Mouse (Mus musculus) heart, embryonic 13.5 days (tissue): ENCODE measurements around the gene Smyd3. TPM values are rescaled to one million over a fixed set of nuclear protein-coding genes. Genes with fewer than 3 reads are reported as not detected.

Experiments
- ATAC-seq: fragments of 200-750 bp; cut with Nextera tagmentation; 2 replicates; pipeline ENCODE4 v1.8.0; 2017; ENCODE audit warnings: moderate TSS enrichment; ENCODE audit not compliant: insufficient number of reproducible peaks, low FRiP score, low TSS enrichment; ENCODE audit errors: extremely low read depth
- H3K27ac ChIP-seq: fragments of 300-500 bp; sonication (generic); replicated peaks from 2 replicates; pipeline ENCODE4 v1.5.1; 2015; ENCODE audit warnings: moderate library complexity, mild to moderate bottlenecking, inconsistent platforms
- H3K27me3 ChIP-seq: fragments of 300-500 bp; sonication (generic); replicated peaks from 2 replicates; pipeline ENCODE4 v1.6.1; 2015; ENCODE audit warnings: mild to moderate bottlenecking, inconsistent platforms
- H3K36me3 ChIP-seq: fragments of 300-500 bp; sonication (generic); 2 replicates; pipeline ENCODE4 v1.6.1; 2015; ENCODE audit warnings: mild to moderate bottlenecking, inconsistent platforms
- H3K4me1 ChIP-seq: fragments of 300-500 bp; sonication (generic); 2 replicates; pipeline ENCODE4 v1.6.1; 2015; ENCODE audit warnings: inconsistent platforms
- H3K4me2 ChIP-seq: fragments of 300-500 bp; sonication (generic); 2 replicates; pipeline ENCODE4 v1.6.1; 2015; ENCODE audit warnings: inconsistent platforms, mild to moderate bottlenecking, moderate library complexity
- H3K4me3 ChIP-seq: fragments of 300-500 bp; sonication (generic); 2 replicates; pipeline ENCODE4 v1.5.1; 2015; ENCODE audit warnings: moderate library complexity, mild to moderate bottlenecking, inconsistent platforms
- H3K9ac ChIP-seq: fragments of 300-500 bp; sonication (generic); 2 replicates; pipeline ENCODE4 v1.6.1; 2015; ENCODE audit warnings: inconsistent platforms, mild to moderate bottlenecking, moderate library complexity
- H3K9me3 ChIP-seq: fragments of 300-500 bp; sonication (generic); 2 replicates; pipeline ENCODE4 v1.6.1; 2016; ENCODE audit warnings: inconsistent platforms
- WGBS: fragments of 180-500 bp; shearing (Covaris S2); methylation state at CpG from one replicate; pipeline ENCODE4 v1.1.7; 2015; ENCODE audit warnings: mixed read lengths; 5-methylcytosine and 5-hydroxymethylcytosine counted together
- polyA plus RNA-seq: library from polyadenylated mRNA; unstranded; fragments of >200 nt; fragmentation: Nextera tagmentation; extraction: Ambion mirVana; gene quantifications from 2 replicates; pipeline ENCODE4 v1.2.1, GENCODE M21; 2015

The Smyd3 gene
- polyA plus RNA-seq, 1 experiment from 2014 or later: 9.6 TPM

GRCm38 (mm10) chr1:179516941-179517712, 714 bp downstream of the Smyd3 start:
- WGBS: under 1% methylated on average over 21 of the region's 21 CpGs
- peak overlapping the region; percentile 99 for H3K4me2 ChIP-seq
- H3K27ac ChIP-seq: peak overlapping the region; percentile 69
- peak; percentile 19; the same call in 1 of the 2 replicates for ATAC-seq
- no peaks in the 10 kb centered on the region for H3K36me3 ChIP-seq
- H3K4me3 ChIP-seq: peak overlapping the region; percentile 90
- peak overlapping the region; percentile 91 for H3K9ac ChIP-seq
- H3K9me3 ChIP-seq: no peaks in the 10 kb centered on the region
- H3K4me1 ChIP-seq: peaks cover 13% of the 10 kb centered on the region
- no peaks in the 10 kb centered on the region for H3K27me3 ChIP-seq

GRCm38 (mm10) chr1:179511895-179512294, 5.9 kb downstream of the Smyd3 start:
- Histone ChIP-seq H3K27ac (no peak overlapping the region), H3K9me3 (no peaks in the 10 kb centered on the region), H3K36me3 (no peaks in the 10 kb centered on the region), H3K4me3 (no peak overlapping the region), H3K4me1 (peaks cover 11% of the 10 kb centered on the region), H3K27me3 (no peaks in the 10 kb centered on the region), H3K9ac (no peak overlapping the region), H3K4me2 (no peak overlapping the region)
- WGBS: 76% methylated on average over 7 of the region's 7 CpGs
- no peak for ATAC-seq

DNA sequence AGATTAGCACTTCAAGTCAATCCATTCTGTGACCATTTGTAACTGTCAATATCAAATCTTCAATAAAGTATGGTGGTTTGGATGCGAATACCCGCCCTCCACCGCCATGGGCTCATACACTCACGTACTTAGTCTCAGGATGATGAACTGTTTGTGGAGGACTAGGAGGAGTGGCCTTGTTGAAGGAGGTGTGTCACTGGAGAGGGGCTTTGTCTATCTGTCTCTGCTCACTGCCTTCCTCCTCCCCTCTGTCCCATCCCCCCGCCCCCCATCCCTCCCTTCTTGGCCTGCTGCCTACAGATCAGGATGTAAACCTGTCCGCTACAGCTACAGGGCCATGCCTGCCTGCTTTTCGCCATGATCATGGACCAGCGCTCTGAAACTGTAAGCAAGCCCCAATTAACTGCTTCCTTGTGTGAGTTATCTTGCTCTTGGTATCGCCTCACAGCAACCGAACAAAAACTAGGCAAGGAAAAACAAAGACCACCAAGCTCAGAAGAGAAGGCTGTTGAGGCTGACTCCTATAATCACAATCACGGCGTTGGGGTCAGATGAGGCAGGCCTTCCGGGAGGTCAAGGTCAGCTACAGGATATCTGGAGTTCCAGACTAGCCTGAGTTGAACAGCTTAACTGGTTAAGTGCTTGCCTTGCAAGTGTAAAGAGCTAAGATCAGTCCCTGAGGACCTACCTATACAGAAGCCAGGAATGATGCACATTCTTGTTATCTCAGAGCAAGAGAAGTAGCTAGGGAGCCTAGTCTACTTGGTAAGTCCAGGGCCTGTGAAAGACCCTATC, 7.1 kb downstream of the Smyd3 start:
- Histone ChIP-seq H3K4me3 (no peak overlapping the region), H3K36me3 (no peaks in the 10 kb centered on the region), H3K27ac (no peak overlapping the region), H3K9ac (no peak overlapping the region), H3K4me2 (no peak overlapping the region), H3K4me1 (peaks cover 4% of the 10 kb centered on the region; the same call in 1 of the 2 replicates), H3K27me3 (no peaks in the 10 kb centered on the region), H3K9me3 (no peaks in the 10 kb centered on the region)
- ATAC-seq: no peak
- 77% methylated on average over 13 of the region's 13 CpGs for WGBS

DNA sequence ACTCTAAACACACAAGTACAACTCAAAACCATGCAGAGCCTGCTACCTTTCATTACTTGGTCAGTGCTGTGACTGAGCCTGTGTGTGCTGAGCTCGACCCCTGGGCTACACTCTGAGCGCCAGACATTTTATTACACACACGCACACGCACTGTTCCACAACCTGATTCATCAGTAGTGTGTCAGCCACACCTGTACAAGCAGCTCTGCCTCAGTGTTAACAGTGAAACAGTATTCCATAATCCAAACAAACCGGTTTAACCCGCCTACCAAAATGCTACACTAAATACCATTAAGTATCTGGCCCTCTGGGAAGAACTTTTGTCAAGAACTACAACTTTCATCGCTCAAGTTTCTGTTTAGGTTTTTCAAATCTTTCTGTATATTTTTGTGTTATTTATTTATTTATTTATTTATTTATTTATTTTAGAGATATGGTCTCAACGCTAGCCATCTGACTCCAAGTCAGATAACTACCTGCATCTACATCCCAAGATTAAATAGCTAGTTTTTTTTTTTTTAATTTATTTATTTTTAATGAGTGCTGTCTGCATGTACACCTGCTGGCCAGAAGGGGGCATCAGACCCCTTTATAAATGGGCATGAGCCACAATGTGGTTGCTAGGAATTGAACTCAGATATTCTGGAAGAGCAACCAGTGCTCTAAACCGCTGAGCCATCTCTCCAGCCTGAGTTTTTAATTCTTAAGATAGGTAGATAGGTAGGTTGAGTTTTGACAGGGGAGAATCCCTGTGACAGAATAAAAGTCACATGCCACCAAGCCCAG, 11.1 kb downstream of the Smyd3 start:
- no peak overlapping the region for H3K9ac ChIP-seq
- no peaks in the 10 kb centered on the region for H3K9me3 ChIP-seq
- H3K27me3 ChIP-seq: no peaks in the 10 kb centered on the region
- no peak for ATAC-seq
- H3K4me3 ChIP-seq: no peak overlapping the region
- H3K4me1 ChIP-seq: 0 out of 2 replicates have a peak, but pooled peaks cover 2% of the 10 kb centered on the region
- WGBS: 53% methylated on average over 9 of the region's 9 CpGs
- no peak overlapping the region for H3K4me2 ChIP-seq
- H3K27ac ChIP-seq: no peak overlapping the region
- H3K36me3 ChIP-seq: no peaks in the 10 kb centered on the region

DNA sequence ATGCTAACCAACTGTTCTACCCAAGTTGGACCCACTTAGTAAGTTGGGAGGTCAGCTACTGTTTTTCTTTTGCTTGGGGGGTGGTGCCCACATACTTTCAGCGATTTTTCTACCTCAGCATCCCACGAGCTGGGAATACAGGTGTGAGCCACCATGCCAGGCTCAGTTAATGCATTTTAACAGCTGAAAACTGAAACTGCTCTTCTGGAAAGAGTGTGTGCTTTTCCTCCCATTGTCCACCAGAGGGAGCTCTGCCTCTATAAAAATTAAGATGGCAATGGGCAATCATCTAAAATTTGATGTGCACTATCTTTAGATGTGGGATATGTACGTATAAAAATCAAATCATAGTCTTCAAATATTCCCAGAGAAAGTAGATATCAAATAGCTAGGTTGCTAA, 15.3 kb downstream of the Smyd3 start:
- H3K27me3 ChIP-seq: no peaks in the 10 kb centered on the region
- WGBS: 16% methylated on average over 3 of the region's 3 CpGs
- H3K4me3 ChIP-seq: no peak overlapping the region
- no peaks in the 10 kb centered on the region for H3K9me3 ChIP-seq
- ATAC-seq: no peak
- peaks cover 5% of the 10 kb centered on the region; the same call in 1 of the 2 replicates for H3K4me1 ChIP-seq
- H3K27ac ChIP-seq: no peak overlapping the region
- 0 out of 2 replicates have a peak, but pooled peaks cover 1% of the 10 kb centered on the region for H3K36me3 ChIP-seq
- no peak overlapping the region for H3K4me2 ChIP-seq
- no peak overlapping the region for H3K9ac ChIP-seq

GRCm38 (mm10) chr1:179499257-179499656, 18.6 kb downstream of the Smyd3 start:
- Histone ChIP-seq H3K9ac (no peak overlapping the region), H3K4me3 (no peak overlapping the region), H3K36me3 (0 out of 2 replicates have a peak, but pooled peaks cover 4% of the 10 kb centered on the region), H3K27me3 (no peaks in the 10 kb centered on the region), H3K4me2 (no peak overlapping the region), H3K4me1 (peaks cover 5% of the 10 kb centered on the region; the same call in 1 of the 2 replicates), H3K9me3 (no peaks in the 10 kb centered on the region), H3K27ac (no peak overlapping the region)
- no peak for ATAC-seq
- WGBS: 62% methylated on average over 3 of the region's 3 CpGs

- H3K27ac ChIP-seq: no peak overlapping the region
- ATAC-seq: no peak
These were observed 24.9 kb downstream of the Smyd3 start for GRCm38 (mm10) chr1:179492908-179493307.

DNA sequence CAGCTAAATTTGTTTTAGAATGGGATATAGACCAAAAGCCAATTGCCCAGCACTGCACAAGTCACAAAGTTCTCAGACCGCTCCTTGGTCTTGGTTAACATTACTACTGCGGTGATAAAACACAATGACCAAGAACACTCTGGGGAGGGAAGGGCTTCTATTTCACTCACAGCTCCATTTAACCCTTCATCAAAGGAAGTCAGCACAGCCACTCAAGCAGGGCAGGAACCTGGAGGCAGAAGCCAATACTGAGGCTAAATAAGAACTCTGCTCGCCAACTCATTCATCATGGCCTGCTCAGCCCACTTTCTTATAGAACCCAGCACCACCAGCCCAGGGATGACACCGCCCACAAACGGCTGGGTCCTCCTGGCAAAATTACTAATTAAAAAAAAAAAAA, 29.3 kb downstream of the Smyd3 start:
- H3K36me3 ChIP-seq: no peaks in the 10 kb centered on the region
- 85% methylated on average over 5 of the region's 5 CpGs for WGBS
- ATAC-seq: no peak
- no peak overlapping the region; the same call in 1 of the 2 replicates for H3K4me2 ChIP-seq
- H3K27ac ChIP-seq: peak overlapping the region; percentile 30; the same call in 1 of the 2 replicates
- H3K4me3 ChIP-seq: no peak overlapping the region
- no peak overlapping the region for H3K9ac ChIP-seq
- H3K27me3 ChIP-seq: no peaks in the 10 kb centered on the region
- peaks cover 27% of the 10 kb centered on the region for H3K4me1 ChIP-seq
- no peaks in the 10 kb centered on the region; the same call in 1 of the 2 replicates for H3K9me3 ChIP-seq

More at GRCm38 (mm10) chr1:179492908-179493307, 24.9 kb downstream of the Smyd3 start:
- H3K9ac ChIP-seq: no peak overlapping the region
- H3K9me3 ChIP-seq: no peaks in the 10 kb centered on the region; the same call in 1 of the 2 replicates
- no peak overlapping the region for H3K4me2 ChIP-seq
- no peak overlapping the region for H3K4me3 ChIP-seq
- no peaks in the 10 kb centered on the region for H3K27me3 ChIP-seq
- WGBS: 74% methylated on average over 5 of the region's 5 CpGs
- 0 out of 2 replicates have a peak, but pooled peaks cover 4% of the 10 kb centered on the region for H3K36me3 ChIP-seq
- peaks cover 7% of the 10 kb centered on the region for H3K4me1 ChIP-seq

GRCm38 (mm10) chr1:179487990-179488389, 29.9 kb downstream of the Smyd3 start:
- Histone ChIP-seq H3K27me3 (no peaks in the 10 kb centered on the region), H3K9ac (no peak overlapping the region), H3K27ac (peak overlapping the region; percentile 30; the same call in 1 of the 2 replicates), H3K4me3 (no peak overlapping the region), H3K4me1 (peaks cover 27% of the 10 kb centered on the region), H3K9me3 (no peaks in the 10 kb centered on the region; the same call in 1 of the 2 replicates), H3K4me2 (peak overlapping the region; percentile 37), H3K36me3 (no peaks in the 10 kb centered on the region)
- no peak for ATAC-seq
- WGBS: 26% methylated on average over 5 of the region's 5 CpGs

DNA sequence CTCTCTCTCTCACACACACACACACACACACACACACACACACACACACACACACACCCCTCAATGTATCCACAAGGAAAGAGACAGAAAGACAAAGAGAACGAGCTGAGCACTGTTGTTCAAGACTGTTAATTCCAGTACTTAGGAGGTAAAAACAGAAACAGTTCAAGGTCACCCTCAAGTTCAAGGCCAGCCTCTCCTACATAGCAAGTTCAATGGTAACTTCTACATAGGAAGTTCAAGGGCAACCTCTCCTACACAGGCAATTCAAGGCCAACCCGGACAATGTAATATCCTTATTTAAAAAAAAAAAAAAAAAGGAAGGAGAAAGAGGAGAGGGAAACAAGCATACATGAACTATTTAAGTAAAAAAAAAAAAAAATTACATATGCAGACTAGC, 30.6 kb downstream of the Smyd3 start:
- WGBS: 66% methylated on average over 2 of the region's 2 CpGs
- Histone ChIP-seq H3K9ac (no peak overlapping the region), H3K27ac (peak overlapping the region; percentile 70), H3K27me3 (no peaks in the 10 kb centered on the region), H3K4me1 (peaks cover 27% of the 10 kb centered on the region), H3K36me3 (no peaks in the 10 kb centered on the region), H3K4me3 (no peak overlapping the region), H3K9me3 (no peaks in the 10 kb centered on the region; the same call in 1 of the 2 replicates), H3K4me2 (no peak overlapping the region)
- no peak for ATAC-seq
